Mouse (Mus musculus) forebrain, embryonic 13.5 days (tissue): Measurements from ENCODE around the gene Tomm5. TPM values are rescaled to one million over a fixed set of nuclear protein-coding genes. Genes with fewer than 3 reads are reported as not detected.

Experiments used
- ATAC-seq: fragments of 200-750 bp; cut with Nextera tagmentation; 2 replicates; pipeline ENCODE4 v1.8.0; 2017
- H3K27ac ChIP-seq: fragments of 300-500 bp; sonication (generic); 2 replicates; pipeline ENCODE4 v1.5.1; 2015; ENCODE audit warnings: inconsistent platforms, mild to moderate bottlenecking, moderate library complexity
- H3K27me3 ChIP-seq: fragments of 300-500 bp; sonication (generic); 2 replicates; pipeline ENCODE4 v1.6.1; 2015; ENCODE audit warnings: mild to moderate bottlenecking, inconsistent platforms
- H3K36me3 ChIP-seq: fragments of 300-500 bp; sonication (generic); 2 replicates; pipeline ENCODE4 v1.6.1; 2015; ENCODE audit warnings: mild to moderate bottlenecking, inconsistent platforms; ENCODE audit not compliant: poor library complexity, severe bottlenecking
- H3K4me1 ChIP-seq: fragments of 300-500 bp; sonication (generic); 2 replicates; pipeline ENCODE4 v1.6.1; 2015; ENCODE audit warnings: inconsistent platforms
- H3K4me2 ChIP-seq: fragments of 300-500 bp; sonication (generic); 2 replicates; pipeline ENCODE4 v1.6.1; 2015; ENCODE audit warnings: inconsistent platforms, mild to moderate bottlenecking, moderate library complexity
- H3K4me3 ChIP-seq: fragments of 300-500 bp; sonication (generic); 2 replicates; pipeline ENCODE4 v1.5.1; 2015; ENCODE audit warnings: mild to moderate bottlenecking, inconsistent platforms
- H3K9ac ChIP-seq: fragments of 300-500 bp; sonication (generic); 2 replicates; pipeline ENCODE4 v1.6.1; 2015; ENCODE audit warnings: mild to moderate bottlenecking, inconsistent platforms
- H3K9me3 ChIP-seq: fragments of 300-500 bp; sonication (generic); replicated peaks from 2 replicates; pipeline ENCODE4 v1.6.1; 2016; ENCODE audit warnings: inconsistent platforms
- whole genome bisulfite sequencing: fragments of 180-500 bp; shearing (Covaris S2); methylation state at CpG from one replicate; pipeline ENCODE4 v1.1.7; 2015; 5-methylcytosine and 5-hydroxymethylcytosine counted together
- polyA plus RNA-seq: library from polyadenylated mRNA; unstranded; fragments of >200 nt; fragmentation: Nextera tagmentation; extraction: Ambion mirVana; gene quantifications from 2 replicates; pipeline ENCODE4 v1.2.1, GENCODE M21; 2015

The Tomm5 gene
- 173 and 181 TPM in 2 replicates for polyA plus RNA-seq

DNA sequence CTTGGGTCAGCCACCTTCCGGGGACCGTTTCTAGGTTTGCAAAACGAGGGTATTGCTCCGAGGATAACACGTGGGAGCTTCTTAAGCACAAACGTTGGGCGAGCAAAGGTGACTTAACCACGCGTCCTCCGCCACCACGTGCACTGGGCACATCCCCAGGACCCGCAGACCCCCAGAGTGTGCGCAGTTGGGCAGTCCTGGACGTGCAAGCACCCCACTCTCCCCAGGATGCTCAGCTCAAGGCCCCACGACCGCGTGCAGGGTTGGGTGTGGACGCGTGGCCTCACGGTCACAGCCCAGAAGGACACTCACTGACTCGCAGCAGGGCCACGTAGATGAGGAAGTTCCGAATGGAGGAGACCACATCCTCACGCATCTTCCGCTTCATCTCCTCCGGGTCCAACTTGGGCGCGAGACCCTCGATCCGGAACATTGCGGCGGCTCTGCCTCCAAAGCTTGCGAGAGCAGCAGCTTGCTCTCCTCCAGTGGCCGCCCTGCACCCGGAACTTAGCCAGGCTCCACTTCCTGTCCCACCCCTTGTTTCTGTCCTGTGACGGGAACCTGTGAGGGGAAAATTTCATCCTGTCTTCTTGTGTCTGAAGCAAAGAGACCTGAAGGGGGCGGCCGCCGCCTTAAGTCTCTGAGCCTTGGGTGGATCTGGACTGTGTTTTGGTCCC is at the start of gene Tomm5:
TSS of gene Tomm5 (minus strand) at position 514 of the 677 bp plus-strand sequence.
- peaks cover 18% of the 10 kb centered on the region for H3K36me3 ChIP-seq
- H3K9ac ChIP-seq, result peak within 1 kb of the TSS; percentile 93
- no peak within 1 kb of the TSS for H3K27ac ChIP-seq
- H3K4me3 ChIP-seq, result peak within 1 kb of the TSS; percentile 88
- peak; percentile 97 for ATAC-seq
- H3K27me3 ChIP-seq, result 0 out of 2 replicates have a peak, but pooled peaks cover 1% of the 10 kb centered on the region
- peak within 1 kb of the TSS; percentile 85 for H3K4me2 ChIP-seq
- under 1% methylated on average over 39 of the region's 39 CpGs for WGBS
- H3K4me1 ChIP-seq, result peaks cover 15% of the 10 kb centered on the region
- no peaks in the 10 kb centered on the region for H3K9me3 ChIP-seq

DNA sequence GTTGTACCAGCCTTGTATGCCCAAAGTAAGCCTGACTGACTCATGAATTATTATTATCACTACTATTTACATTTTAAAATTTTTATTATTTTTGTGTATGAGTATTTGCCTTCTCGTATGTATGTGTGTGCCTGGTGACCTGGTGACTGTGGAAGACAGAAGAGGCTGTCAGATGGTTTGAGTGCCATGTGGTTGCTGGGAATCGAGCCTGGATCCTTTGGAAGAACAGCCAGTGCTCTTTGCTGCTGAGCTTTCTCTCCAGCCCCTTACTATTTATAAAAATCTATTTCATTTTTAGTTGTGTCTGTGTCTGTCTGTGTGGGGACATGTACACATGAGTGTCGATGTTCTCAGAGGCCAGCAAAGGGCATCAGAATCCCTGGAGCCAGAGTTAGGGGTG is 48.5 kb upstream of the Tomm5 start:
- WGBS, result 71% methylated on average over 3 of the region's 3 CpGs
- H3K4me1 ChIP-seq, result no peaks in the 10 kb centered on the region
- H3K9me3 ChIP-seq, result no peaks in the 10 kb centered on the region
- no peak overlapping the region for H3K4me2 ChIP-seq
- H3K36me3 ChIP-seq, result no peaks in the 10 kb centered on the region
- H3K27ac ChIP-seq, result no peak overlapping the region
- H3K4me3 ChIP-seq, result no peak overlapping the region
- no peak for ATAC-seq
- H3K9ac ChIP-seq, result no peak overlapping the region
- no peaks in the 10 kb centered on the region for H3K27me3 ChIP-seq

DNA sequence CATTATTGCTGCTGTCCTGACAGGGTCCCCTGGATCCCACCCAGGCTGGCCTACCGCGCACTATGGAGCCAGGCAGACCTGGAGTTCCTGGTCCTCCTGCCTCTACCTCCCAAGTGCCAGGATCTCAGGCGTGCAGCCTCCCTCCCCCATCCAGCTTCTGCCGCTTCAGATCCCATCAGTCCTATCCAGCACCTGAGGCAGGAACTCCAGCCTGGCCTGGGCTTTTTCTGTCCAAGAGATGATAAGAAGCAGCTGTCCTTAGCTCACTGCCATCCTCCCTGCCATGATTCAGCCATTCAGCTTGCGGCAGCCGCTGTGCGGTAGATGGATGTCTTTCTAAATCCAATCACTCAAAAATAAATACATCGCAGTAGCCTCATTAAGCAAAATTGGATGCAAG is 35.1 kb upstream of the Tomm5 start:
- H3K27ac ChIP-seq, result no peak overlapping the region
- no peak for ATAC-seq

DNA sequence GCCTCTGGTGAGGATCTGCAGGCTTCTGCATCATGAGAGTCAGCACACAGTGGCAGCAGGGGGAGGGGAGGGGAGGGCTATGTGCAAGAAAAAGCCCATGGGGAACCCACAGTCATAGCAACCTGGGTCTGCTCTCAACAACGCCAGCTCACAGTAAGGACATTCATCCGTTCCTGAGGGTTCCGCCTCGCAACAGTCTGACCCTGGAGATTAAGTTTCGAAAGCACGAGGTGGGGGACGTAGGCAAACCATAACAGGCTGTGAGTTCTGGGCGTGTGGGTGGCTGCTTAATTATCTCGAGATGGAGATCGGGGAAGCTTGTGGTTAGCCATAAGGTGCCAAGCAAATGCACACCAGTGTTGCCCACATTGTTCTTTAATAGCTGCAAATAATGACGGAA is 34.5 kb upstream of the Tomm5 start:
- Histone ChIP-seq H3K9me3 (no peaks in the 10 kb centered on the region), H3K4me1 (peaks cover 17% of the 10 kb centered on the region), H3K4me2 (peak overlapping the region; percentile 7; the same call in 1 of the 2 replicates), H3K4me3 (no peak overlapping the region), H3K27ac (no peak overlapping the region), H3K27me3 (0 out of 2 replicates have a peak, but pooled peaks cover 3% of the 10 kb centered on the region), H3K36me3 (no peaks in the 10 kb centered on the region), H3K9ac (no peak overlapping the region)
- no peak for ATAC-seq
- 29% methylated on average over 11 of the region's 11 CpGs for WGBS

More for the DNA sequence above, 35.1 kb upstream of the Tomm5 start:
- no peak overlapping the region for H3K9ac ChIP-seq
- peaks cover 17% of the 10 kb centered on the region for H3K4me1 ChIP-seq
- 0 out of 2 replicates have a peak, but pooled peaks cover 3% of the 10 kb centered on the region for H3K27me3 ChIP-seq
- H3K9me3 ChIP-seq, result no peaks in the 10 kb centered on the region
- H3K4me3 ChIP-seq, result no peak overlapping the region
- WGBS, result 75% methylated on average over 8 of the region's 8 CpGs
- no peaks in the 10 kb centered on the region for H3K36me3 ChIP-seq
- H3K4me2 ChIP-seq, result 0 out of 2 replicates have a peak overlapping the region, but pooled peaks have one; percentile 7

DNA sequence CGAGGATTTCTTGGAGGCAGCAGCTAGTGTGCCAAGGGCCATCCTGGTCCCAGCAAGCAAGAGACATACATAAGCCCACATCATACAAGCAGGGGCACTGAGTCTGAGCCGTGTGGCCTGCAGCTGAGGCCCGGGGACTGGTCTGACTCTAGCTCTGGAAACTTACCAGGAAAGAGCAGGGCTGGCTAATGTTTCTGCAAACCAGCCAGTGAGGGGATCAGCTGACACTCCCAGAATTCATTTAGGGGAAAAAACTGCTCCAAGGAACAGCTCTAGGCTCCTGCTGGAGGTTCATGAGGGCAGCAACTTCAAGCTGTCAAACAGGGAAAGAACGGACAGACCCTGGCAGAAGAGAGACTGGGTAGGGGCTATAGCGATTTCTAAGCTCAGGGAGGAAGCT is 33.9 kb upstream of the Tomm5 start:
- H3K9me3 ChIP-seq, result no peaks in the 10 kb centered on the region

DNA sequence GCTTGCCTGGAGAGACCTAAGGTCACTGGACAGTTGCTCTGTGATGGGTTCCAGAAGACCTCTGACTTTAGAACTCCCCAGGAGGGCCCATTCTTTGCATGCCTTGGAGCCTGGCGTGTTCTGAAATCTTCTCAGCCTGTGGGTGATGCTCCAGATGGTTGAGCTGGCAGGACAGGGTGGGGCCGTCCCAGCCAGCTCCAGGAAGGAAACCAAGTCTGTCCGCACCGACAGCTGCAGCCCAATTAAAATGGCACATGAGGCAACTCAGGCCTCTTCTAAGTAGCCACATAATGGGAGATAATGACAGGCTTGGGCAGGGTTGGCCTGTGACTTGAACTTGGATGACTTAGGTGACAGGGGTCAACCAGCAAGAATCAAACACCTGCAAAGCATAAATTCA is 29.7 kb upstream of the Tomm5 start:
- 65% methylated on average over 4 of the region's 4 CpGs for WGBS
- 0 out of 2 replicates have a peak, but pooled peaks cover 3% of the 10 kb centered on the region for H3K27me3 ChIP-seq
- H3K36me3 ChIP-seq, result no peaks in the 10 kb centered on the region
- no peak overlapping the region for H3K4me2 ChIP-seq
- no peak for ATAC-seq
- H3K27ac ChIP-seq, result no peak overlapping the region
- no peak overlapping the region for H3K9ac ChIP-seq
- H3K4me1 ChIP-seq, result peaks cover 4% of the 10 kb centered on the region
- no peaks in the 10 kb centered on the region for H3K9me3 ChIP-seq
- no peak overlapping the region for H3K4me3 ChIP-seq

More for the DNA sequence above, 33.9 kb upstream of the Tomm5 start:
- Histone ChIP-seq H3K36me3 (no peaks in the 10 kb centered on the region), H3K27ac (no peak overlapping the region), H3K4me3 (no peak overlapping the region), H3K9ac (no peak overlapping the region), H3K4me1 (peaks cover 17% of the 10 kb centered on the region), H3K27me3 (0 out of 2 replicates have a peak, but pooled peaks cover 3% of the 10 kb centered on the region), H3K4me2 (no peak overlapping the region)
- ATAC-seq, result no peak
- 77% methylated on average over 5 of the region's 5 CpGs for WGBS

DNA sequence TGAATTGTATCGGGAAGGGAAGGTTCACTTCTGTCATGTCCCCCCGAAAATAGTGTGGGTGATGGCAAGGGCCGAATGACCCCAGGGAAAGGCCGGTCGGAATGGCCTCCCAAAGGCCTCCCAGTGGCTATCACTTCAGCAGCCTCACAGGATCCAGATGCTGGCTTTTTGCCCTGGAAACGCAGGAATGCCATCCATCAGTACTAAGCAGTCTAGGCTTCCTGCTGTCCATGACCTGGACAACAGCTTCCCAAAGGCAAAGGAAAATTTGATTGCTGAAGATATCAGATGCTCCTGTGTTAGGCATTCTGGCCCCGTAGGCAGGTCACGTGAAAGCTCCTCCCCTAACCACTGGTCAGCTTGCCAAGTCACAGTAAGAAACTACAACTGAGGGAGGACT is 26.6 kb upstream of the Tomm5 start:
- no peaks in the 10 kb centered on the region for H3K36me3 ChIP-seq
- H3K4me3 ChIP-seq, result no peak overlapping the region
- 86% methylated on average over 8 of the region's 8 CpGs for WGBS
- no peaks in the 10 kb centered on the region; the same call in 1 of the 2 replicates for H3K27me3 ChIP-seq
- H3K27ac ChIP-seq, result no peak overlapping the region
- H3K9me3 ChIP-seq, result no peaks in the 10 kb centered on the region
- H3K4me2 ChIP-seq, result no peak overlapping the region
- no peak for ATAC-seq
- H3K9ac ChIP-seq, result no peak overlapping the region
- no peaks in the 10 kb centered on the region for H3K4me1 ChIP-seq

DNA sequence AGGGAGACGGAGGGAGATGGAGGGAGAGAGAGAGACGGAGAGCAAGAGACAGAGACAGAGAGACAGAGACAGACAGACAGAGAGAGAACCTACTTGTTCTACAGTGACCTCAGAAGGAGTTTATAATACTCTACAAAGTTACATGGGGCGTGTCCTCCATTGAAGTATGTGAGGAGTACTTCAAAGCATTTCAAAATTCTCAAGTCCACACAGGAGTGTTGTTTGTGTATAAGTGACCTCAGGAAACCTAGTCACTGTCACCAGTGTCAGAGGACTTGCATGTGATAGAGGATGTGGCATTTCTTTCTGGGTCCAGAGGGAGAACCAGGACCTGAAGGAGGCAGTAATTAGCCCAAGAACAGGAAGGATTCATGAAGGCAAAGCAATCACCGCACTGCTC is 23.1 kb upstream of the Tomm5 start:
- 84% methylated on average over 4 of the region's 4 CpGs for WGBS
- Histone ChIP-seq H3K4me3 (no peak overlapping the region), H3K9me3 (no peaks in the 10 kb centered on the region), H3K4me1 (no peaks in the 10 kb centered on the region), H3K27me3 (no peaks in the 10 kb centered on the region; the same call in 1 of the 2 replicates), H3K9ac (no peak overlapping the region), H3K4me2 (no peak overlapping the region), H3K36me3 (no peaks in the 10 kb centered on the region), H3K27ac (no peak overlapping the region)
- ATAC-seq, result no peak

DNA sequence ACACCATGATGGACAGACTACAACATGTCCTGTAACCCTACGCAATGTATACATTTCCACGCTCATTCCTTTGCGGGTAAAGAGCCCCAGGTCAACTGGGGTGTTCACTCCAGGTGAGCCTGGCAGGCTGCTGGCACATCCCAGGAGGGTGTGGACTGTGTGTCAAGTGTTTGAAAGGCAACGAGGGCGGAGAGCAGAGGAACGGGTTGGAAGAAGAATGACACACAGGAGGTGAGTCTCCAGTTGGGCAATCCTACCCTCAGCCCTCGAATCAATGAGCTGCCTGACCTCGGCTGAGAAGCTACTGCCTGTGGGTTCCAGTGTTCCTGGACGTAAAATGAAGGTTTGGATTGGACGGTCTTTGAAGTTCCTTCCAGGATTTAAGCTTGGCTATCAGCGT is 13.4 kb upstream of the Tomm5 start:
- Histone ChIP-seq H3K4me2 (no peak overlapping the region), H3K4me1 (no peaks in the 10 kb centered on the region), H3K4me3 (no peak overlapping the region), H3K27ac (no peak overlapping the region), H3K36me3 (no peaks in the 10 kb centered on the region), H3K9ac (no peak overlapping the region), H3K9me3 (no peaks in the 10 kb centered on the region), H3K27me3 (no peaks in the 10 kb centered on the region)
- ATAC-seq, result no peak
- WGBS, result 89% methylated on average over 11 of the region's 11 CpGs

DNA sequence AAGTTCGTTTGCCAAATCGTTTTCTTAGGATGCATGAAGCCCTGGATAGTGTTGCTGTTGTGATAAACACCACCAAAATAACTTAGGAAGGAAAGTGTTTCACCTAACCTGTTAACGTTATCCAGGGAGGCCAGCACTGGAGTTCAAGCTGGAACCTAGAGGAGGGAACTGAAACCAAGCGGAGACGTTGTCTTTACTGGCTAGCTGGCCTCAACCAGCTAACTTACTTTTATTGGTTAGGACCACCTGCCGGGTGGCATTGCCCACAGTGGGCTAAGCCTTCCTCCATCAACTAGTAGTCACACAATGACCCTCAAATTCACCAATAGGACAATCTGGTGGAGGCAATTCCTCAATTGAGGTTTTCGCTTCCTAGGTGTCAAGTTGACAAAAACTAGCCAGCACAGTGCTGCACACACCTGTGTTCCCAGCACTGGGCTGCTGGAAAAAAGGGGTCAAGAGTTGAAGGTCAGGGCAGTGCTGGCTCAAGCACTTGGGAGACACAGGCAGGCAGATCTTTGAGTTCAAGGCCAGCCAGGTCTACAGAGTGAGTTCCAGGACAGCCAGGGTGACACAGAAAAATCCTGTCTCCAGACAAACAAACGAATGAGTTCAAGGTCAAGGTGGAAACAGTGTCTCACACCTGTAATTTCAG is 669 bp upstream of the Tomm5 start:
- Histone ChIP-seq H3K9me3 (no peaks in the 10 kb centered on the region), H3K4me1 (peaks cover 15% of the 10 kb centered on the region), H3K27me3 (0 out of 2 replicates have a peak, but pooled peaks cover 3% of the 10 kb centered on the region), H3K4me2 (peak overlapping the region; percentile 85), H3K36me3 (peaks cover 18% of the 10 kb centered on the region), H3K9ac (no peak overlapping the region), H3K4me3 (peak overlapping the region; percentile 88; the same call in 1 of the 2 replicates), H3K27ac (no peak overlapping the region)
- WGBS, result 70% methylated on average over 8 of the region's 8 CpGs
- ATAC-seq, result 0 out of 2 replicates have a peak, but pooled peaks have one; percentile 11

DNA sequence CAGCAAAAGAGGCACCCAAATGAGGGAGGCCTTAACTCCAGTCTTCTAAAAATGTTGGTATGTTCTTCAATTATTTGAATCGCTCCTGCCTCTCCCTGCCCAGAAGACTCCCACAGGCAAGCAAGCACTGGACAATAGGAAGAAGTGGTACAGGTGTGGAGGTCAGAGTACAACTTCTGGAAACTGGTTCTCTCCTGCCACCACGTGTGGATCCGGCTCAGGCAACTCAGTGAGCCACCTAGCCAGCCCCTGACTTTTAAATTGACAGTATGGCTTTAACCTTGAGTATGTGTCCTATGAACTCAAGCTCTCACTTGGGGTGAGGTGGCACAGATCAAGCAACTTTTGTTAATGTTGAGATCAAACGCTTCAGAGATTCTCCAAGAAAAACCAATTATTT is 848 bp downstream of the Tomm5 start:
- Histone ChIP-seq H3K9me3 (no peaks in the 10 kb centered on the region), H3K4me3 (peak overlapping the region; percentile 88), H3K4me1 (peaks cover 15% of the 10 kb centered on the region), H3K36me3 (peaks cover 25% of the 10 kb centered on the region), H3K4me2 (peak overlapping the region; percentile 85), H3K27me3 (no peaks in the 10 kb centered on the region), H3K9ac (peak overlapping the region; percentile 93), H3K27ac (no peak overlapping the region)
- WGBS, result 6% methylated on average over 4 of the region's 4 CpGs
- ATAC-seq, result no peak

DNA sequence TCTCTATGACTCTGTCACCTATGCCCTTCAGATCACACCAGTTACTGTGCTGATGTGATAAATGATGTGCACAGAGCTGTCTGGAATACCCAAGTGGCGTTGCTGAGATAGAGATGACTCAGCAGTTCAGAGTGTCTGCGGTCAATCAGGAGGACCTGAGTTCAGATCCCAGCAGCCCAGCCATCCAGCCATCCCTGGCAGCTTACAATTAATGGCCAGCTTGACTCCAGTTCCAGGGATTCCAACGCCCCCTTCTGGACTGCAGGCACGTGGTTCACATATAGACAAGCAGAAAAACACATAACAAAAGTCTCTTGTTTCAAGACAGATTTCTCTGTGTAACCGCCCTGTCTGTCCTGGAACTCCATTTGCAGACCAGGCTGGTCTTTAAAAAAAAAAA is 1.5 kb downstream of the Tomm5 start:
- 0 out of 2 replicates have a peak overlapping the region, but pooled peaks have one; percentile 88 for H3K4me3 ChIP-seq
- 70% methylated on average over 5 of the region's 5 CpGs for whole genome bisulfite sequencing
- no peaks in the 10 kb centered on the region for H3K9me3 ChIP-seq
- no peak overlapping the region for H3K27ac ChIP-seq
- no peak overlapping the region for H3K9ac ChIP-seq
- H3K4me2 ChIP-seq, result peak overlapping the region; percentile 85
- no peak for ATAC-seq
- peaks cover 15% of the 10 kb centered on the region for H3K4me1 ChIP-seq
- no peaks in the 10 kb centered on the region for H3K27me3 ChIP-seq
- H3K36me3 ChIP-seq, result peaks cover 31% of the 10 kb centered on the region
